In genomic region chr9:37917540-37917939, GRCm38 (mm10) we compare ENCODE assay signal across 16 mouse cellular contexts.
"Had no signal": no experiment of that assay in that cellular context is flagged by ENCODE, and none has a peak within 500 bp of the region (broad histone marks: within the 10 kb centered on the region; RNA-seq: fewer than 3 reads in every experiment).

Gene Olfr878, plus strand, starts transcription at chr9:37917840.

- H3K27ac ChIP-seq: neural tube, embryonic 13.5 days; neural tube, embryonic 15.5 days; stomach, embryonic 15.5 days; stomach, postnatal 0 days had no signal

- H3K4me3 ChIP-seq: neural tube, embryonic 13.5 days; neural tube, embryonic 15.5 days; stomach, embryonic 15.5 days had no signal

- DNase-seq: retina, postnatal 1 day; right cerebral cortex, adult 18-20 months; right cerebral cortex, postnatal 14 days; right cerebral cortex, postnatal 25 days; right cerebral cortex, postnatal 4 days; spleen, adult 18-20 months; thymus, adult 18-20 months; thymus, adult 2 months; thymus, postnatal 14 days; thymus, postnatal 25 days; thymus, postnatal 36 days; thymus, postnatal 4 days had no signal
